In the genomic region with DNA sequence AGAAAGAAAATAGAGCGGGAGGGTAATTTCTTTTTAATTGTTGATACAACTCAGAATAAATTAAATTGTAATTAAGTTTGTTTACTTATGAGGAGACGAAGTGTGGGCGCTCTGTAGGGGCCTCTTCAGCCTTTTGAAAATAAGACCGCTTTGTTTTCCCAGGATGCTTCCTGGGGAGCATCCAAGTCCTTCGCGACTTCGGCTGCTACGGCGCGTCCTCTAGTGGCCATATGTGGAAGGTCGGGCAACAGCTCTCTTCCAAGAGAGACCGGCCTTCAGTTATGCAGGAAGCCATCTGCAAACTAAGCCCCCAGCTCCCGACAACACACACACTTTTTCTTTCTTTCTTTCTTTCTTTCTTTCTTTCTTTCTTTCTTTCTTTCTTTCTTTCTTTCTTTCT, we compare ENCODE assay signal across 8 mouse cellular contexts. TPM values are rescaled to one million over a fixed set of nuclear protein-coding genes. Genes with fewer than 3 reads are reported as not detected.
DNase-seq lines count a peak whose midpoint lies in the region; ATAC-seq and TF ChIP-seq lines count a peak whose summit lies in the region.

No protein-coding gene starts in this region.

- in situ Hi-C loops in ES-E14 (cut with MboI; ENCODE audit: low sequenced_read_pairs in 2 of 2, unreplicated experiment in 2 of 2) = no loop called here

- peak; percentile 80 for DNase-seq in ES-E14 (ENCODE audit: low read depth, low spot score)
- peak; percentile 89 to 94 for DNase-seq in cerebellum, adult 18-20 months
- DNase-seq in layer of hippocampus, postnatal 14 days (ENCODE audit: low spot score in 2 of 2) = peak; percentile 81 to 85
- DNase-seq in lung, postnatal 25 days (ENCODE audit: low spot score) = peak; percentile 75
- peak; percentile 90 for DNase-seq in retina, postnatal 1 day
- peak; percentile 89 for DNase-seq in thymus, postnatal 4 days

- ATAC-seq in frontal cortex, adult (ENCODE audit: low TSS enrichment) = peak; percentile 76
- peak; percentile 84 for ATAC-seq in hindbrain, embryonic 12.5 days (ENCODE audit: low FRiP score)

- no peak overlapping the region for H3K9ac ChIP-seq in ES-E14 (ENCODE audit: insufficient read depth, low read depth, low read length, poor library complexity, severe bottlenecking)
- H3K9ac ChIP-seq in hindbrain, embryonic 12.5 days = no peak overlapping the region

- no peak overlapping the region for H3K4me3 ChIP-seq in ES-E14 (ENCODE audit: insufficient read depth in 1 of 2, low read depth in 1 of 2, low read length in 2 of 2, poor library complexity in 1 of 2, severe bottlenecking in 1 of 2)
- H3K4me3 ChIP-seq in hindbrain, embryonic 12.5 days = no peak overlapping the region

- H3K4me1 ChIP-seq in ES-E14 (ENCODE audit: control insufficient read depth in 2 of 2, insufficient read depth in 2 of 2, low read length in 2 of 2, poor library complexity in 1 of 2) = peaks cover 0 to 8% of the 10 kb centered on the region in 2 experiments; a peak in 2 of 4 replicates
- H3K4me1 ChIP-seq in hindbrain, embryonic 12.5 days = peaks cover 9% of the 10 kb centered on the region

- WGBS in hindbrain, embryonic 12.5 days = 3% methylated on average over 13 of the region's 13 CpGs

- H3K4me2 ChIP-seq in hindbrain, embryonic 12.5 days (replicated peaks) = peak overlapping the region; percentile 30

- H3K27ac ChIP-seq in ES-E14 (ENCODE audit: insufficient read depth, low read depth, low read length, poor library complexity, severe bottlenecking) = no peak overlapping the region
- H3K27ac ChIP-seq in hindbrain, embryonic 12.5 days = no peak overlapping the region

- no peaks in the 10 kb centered on the region for H3K27me3 ChIP-seq in hindbrain, embryonic 12.5 days

- no peaks in the 10 kb centered on the region for H3K36me3 ChIP-seq in ES-E14 (ENCODE audit: control insufficient read depth, insufficient read depth, low read length, poor library complexity, severe bottlenecking)
- H3K36me3 ChIP-seq in hindbrain, embryonic 12.5 days = no peaks in the 10 kb centered on the region

- peaks cover 8% of the 10 kb centered on the region for H3K9me3 ChIP-seq in ES-E14 (ENCODE audit: control insufficient read depth, insufficient read depth, low read depth, low read length)
- peaks cover 9% of the 10 kb centered on the region; the same call in 1 of the 2 replicates for H3K9me3 ChIP-seq in hindbrain, embryonic 12.5 days (replicated peaks)

TF ChIP-seq in ES-E14, 5 proteins besides CTCF, POLR2A, EP300 and RAD21:
- TF ChIP-seq ZC3H11A (IDR thresholded peaks at IDR 0.05; ENCODE audit: borderline replicate concordance, low read depth, low read length) (peak; percentile 87), MAFK (IDR thresholded peaks at IDR 0.05; ENCODE audit: insufficient read depth, low read depth, low read length) (no peak), ZNF384 (IDR thresholded peaks at IDR 0.05; ENCODE audit: low read depth, low read length) (no peak), CHD2 (IDR thresholded peaks at IDR 0.05; ENCODE audit: low read depth, low read length) (no peak)

RNA-seq across cellular contexts. Expression of a gene that starts 54.1 kb away (rescaled TPM):
- total RNA-seq in ES-E14 (2012; rRNA removed) = 55.3 and 61.9 TPM in 2 replicates
- 26.8 and 27.6 TPM in 2 replicates for polyA plus RNA-seq in hindbrain, embryonic 12.5 days (2016; fragmentation: Nextera tagmentation; extraction: Ambion mirVana)
- 10 to 100 TPM; 69.4 to 73.2 TPM for total RNA-seq in layer of hippocampus, postnatal 14 days (2021)
